Mouse (Mus musculus) effector memory CD4-positive, alpha-beta T cell, adult 7 months (primary cell): ENCODE data around the gene Olfr1234. TPM values are rescaled to one million over a fixed set of nuclear protein-coding genes. Genes with fewer than 3 reads are reported as not detected.

Source experiments
- polyA plus RNA-seq: library from polyadenylated mRNA; unstranded; fragments of 100-300 nt; shearing (Covaris generic); gene quantifications from one replicate; pipeline ENCODE4 v1.2.1, GENCODE M21; 2017

Olfr1234 gene
- not detected for polyA plus RNA-seq

GRCm38 (mm10) chr2:89364765-89365164, at the start of gene Olfr1234:
TSS of gene Olfr1234 (minus strand) at chr2:89364865.

DNA sequence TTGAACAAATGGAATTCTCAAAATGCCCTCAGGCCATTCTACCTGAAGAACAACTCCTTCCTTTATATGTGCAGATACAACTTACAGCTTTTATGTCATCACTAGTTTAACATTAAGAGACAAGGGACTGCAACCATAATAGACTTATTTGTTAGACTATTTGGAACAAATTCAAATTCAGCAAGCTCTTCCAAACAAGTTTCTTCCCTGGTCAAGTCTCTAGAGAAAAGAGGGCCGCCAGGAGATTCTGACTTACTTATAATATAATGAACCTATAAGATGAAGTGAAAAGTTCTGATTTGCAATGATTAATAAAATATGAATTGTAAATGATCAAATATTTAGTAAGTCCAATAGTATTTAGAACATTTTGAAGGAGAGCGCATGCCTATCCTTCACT, 44.9 kb upstream of the Olfr1234 start, which contains the start of gene Olfr1238:
Gene Olfr1238 (minus strand): TSS at position 101 of the 400 bp plus-strand sequence.

GRCm38 (mm10) chr2:89342298-89342697, 22.4 kb downstream of the Olfr1234 start, which contains the start of gene Olfr1233:
TSS of gene Olfr1233 (minus strand) at chr2:89342398.

GRCm38 (mm10) chr2:89329575-89329974, 35.1 kb downstream of the Olfr1234 start, which contains the start of gene Olfr1232:
TSS of gene Olfr1232 (minus strand) at chr2:89329675.

Other genes starting within 250 kb of the Olfr1234 start
- not detected for gene Olfr1221, start 247.6 kb downstream of the Olfr1234 start, polyA plus RNA-seq
- gene Olfr1222, start 231.8 kb downstream of the Olfr1234 start, polyA plus RNA-seq = not detected
- not detected for gene Olfr1223, start 213.3 kb downstream of the Olfr1234 start, polyA plus RNA-seq
- not detected for gene Olfr1224-ps1, start 200.8 kb downstream of the Olfr1234 start, polyA plus RNA-seq
- not detected for gene Olfr1225, start 190.2 kb downstream of the Olfr1234 start, polyA plus RNA-seq
- gene Olfr1226, start 164.8 kb downstream of the Olfr1234 start, polyA plus RNA-seq = 0.10 TPM
- not detected for gene Olfr1228, start 110.8 kb downstream of the Olfr1234 start, polyA plus RNA-seq
- not detected for gene Olfr1229, start 76.9 kb downstream of the Olfr1234 start, polyA plus RNA-seq
- gene Olfr1230, start 67.6 kb downstream of the Olfr1234 start, polyA plus RNA-seq = not detected
- not detected for gene Olfr1231, start 57.8 kb downstream of the Olfr1234 start, polyA plus RNA-seq
- gene Olfr1232, start 35.2 kb downstream of the Olfr1234 start, polyA plus RNA-seq = not detected
- gene Olfr1233, start 22.5 kb downstream of the Olfr1234 start, polyA plus RNA-seq = 0.11 TPM
- gene Olfr1238, start 44.8 kb upstream of the Olfr1234 start, polyA plus RNA-seq = not detected
- not detected for gene Olfr1239, start 55.5 kb upstream of the Olfr1234 start, polyA plus RNA-seq
- not detected for gene Olfr1240, start 78.1 kb upstream of the Olfr1234 start, polyA plus RNA-seq
- gene Olfr1241, start 122.3 kb upstream of the Olfr1234 start, polyA plus RNA-seq = not detected
- gene Olfr1242, start 133.5 kb upstream of the Olfr1234 start, polyA plus RNA-seq = not detected
- gene Olfr1243, start 166.6 kb upstream of the Olfr1234 start, polyA plus RNA-seq = not detected
- not detected for gene Olfr1245, start 213.6 kb upstream of the Olfr1234 start, polyA plus RNA-seq
- not detected for gene Olfr1246, start 228.3 kb upstream of the Olfr1234 start, polyA plus RNA-seq
- not detected for gene Olfr1247, start 249.3 kb upstream of the Olfr1234 start, polyA plus RNA-seq